Mouse (Mus musculus) testis, adult 2 months (tissue): ENCODE results near the gene Selenow.

Experiments used
- CTCF ChIP-seq: fragments of 200-500 bp; IDR thresholded peaks from 2 replicates; pipeline ENCODE4 v1.5.1; 2012; ENCODE audit warnings: low read depth, mild to moderate bottlenecking, inconsistent platforms, low read length, moderate library complexity; ENCODE audit not compliant: control insufficient read depth, insufficient read depth, insufficient replicate concordance
- POLR2A ChIP-seq: fragments of 200-500 bp; IDR thresholded peaks from 2 replicates; pipeline ENCODE4 v1.6.1; 2012; ENCODE audit warnings: low read depth, mild to moderate bottlenecking, inconsistent platforms, low read length, moderate library complexity; ENCODE audit not compliant: control insufficient read depth

DNA sequence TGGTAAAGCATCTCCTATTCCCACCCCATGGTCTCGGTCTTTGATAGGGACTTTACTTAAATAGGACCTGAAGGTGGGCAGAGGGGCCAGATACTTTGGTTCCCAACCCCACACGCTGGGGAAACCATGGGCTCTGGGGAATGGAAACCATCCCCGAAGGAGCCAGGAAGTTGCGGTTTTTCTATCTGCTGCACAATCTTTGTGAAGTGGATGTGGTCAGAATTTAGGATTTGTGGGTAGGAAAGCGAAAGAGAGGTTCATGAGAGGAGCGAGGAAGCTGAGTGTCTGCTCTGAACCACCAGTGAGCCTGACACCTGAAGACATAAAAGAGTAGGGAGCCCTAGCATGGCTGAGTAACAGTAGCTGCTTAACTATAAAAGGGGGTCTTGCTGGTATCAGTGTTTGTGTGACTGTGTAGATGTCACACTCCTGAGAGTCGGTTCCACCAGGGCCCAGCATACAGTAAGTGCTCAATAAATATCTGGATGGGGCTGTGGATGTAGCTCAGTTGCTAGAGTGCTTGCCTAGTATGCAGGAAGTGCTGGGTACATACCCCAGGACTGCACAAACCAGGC, 27.1 kb upstream of the Selenow start:
- TF ChIP-seq CTCF (no peak), POLR2A (no peak)
